Mouse (Mus musculus) embryonic fibroblast, embryonic 13.5 days (primary cell): ENCODE results near the gene Tmem30c.

Experiments used
- CTCF ChIP-seq: IDR thresholded peaks from 2 replicates; pipeline ENCODE4 v1.5.1; 2011; ENCODE audit warnings: mild to moderate bottlenecking, control low read depth, low read length, moderate library complexity, borderline replicate concordance; ENCODE audit not compliant: insufficient read depth
- POLR2A ChIP-seq: IDR thresholded peaks from 2 replicates; pipeline ENCODE4 v1.6.1; 2011; ENCODE audit warnings: low read depth, mild to moderate bottlenecking, control low read depth, low read length, moderate library complexity

- TF ChIP-seq CTCF (no peak), POLR2A (no peak)
These were observed 22.4 kb upstream of the Tmem30c start for GRCm38 (mm10) chr16:57315026-57315425.
